Mouse (Mus musculus): Measurements from ENCODE around the gene Rap1gap. TPM values are rescaled to one million over a fixed set of nuclear protein-coding genes. Genes with fewer than 3 reads are reported as not detected.

The Rap1gap gene
- polyA plus RNA-seq, 1 experiment from 2014 or later = 4.4 TPM

DNA sequence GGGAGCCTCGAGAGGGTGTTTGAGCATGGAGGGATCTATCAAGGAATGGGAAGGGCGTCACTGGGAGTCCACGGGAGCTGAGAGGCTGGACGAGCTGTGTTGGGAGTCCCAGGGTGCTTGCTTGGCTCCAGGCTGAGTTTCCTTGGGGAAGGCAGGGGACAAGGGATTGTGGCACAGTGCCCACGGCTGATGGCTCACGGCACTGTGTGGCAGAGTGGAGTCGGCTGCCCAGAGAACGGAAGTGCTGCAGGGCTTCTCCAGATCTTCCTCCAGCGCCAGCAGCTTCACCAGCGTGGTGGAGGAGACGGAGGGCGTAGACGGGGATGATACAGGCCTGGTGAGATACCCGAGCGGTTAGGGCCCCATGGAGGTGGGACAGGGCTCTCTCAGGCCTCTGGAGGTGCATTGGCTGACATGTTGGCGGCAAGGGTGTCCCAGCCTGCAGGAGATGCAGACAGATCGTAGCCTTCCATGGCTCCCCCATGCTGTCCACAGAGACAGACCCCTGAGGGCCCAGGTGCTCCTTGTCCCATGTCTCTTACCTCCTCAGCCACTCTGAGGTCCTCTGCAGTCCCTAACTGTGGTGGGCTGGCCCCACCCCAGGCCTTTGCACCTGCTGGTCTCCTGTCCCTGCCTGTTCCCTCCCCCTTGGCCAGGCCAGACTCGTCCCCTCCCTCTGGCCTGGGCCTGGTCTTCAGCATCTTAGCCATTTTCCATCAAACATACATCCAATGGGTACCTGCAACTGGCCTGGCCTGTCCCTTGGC is 62.4 kb downstream of the Rap1gap start:
- no peak overlapping the region for H3K9ac ChIP-seq (ENCODE audit: low read depth, low read length)
- no peak overlapping the region for H3K4me3 ChIP-seq (ENCODE audit: low read depth, low read length)
- H3K27me3 ChIP-seq (ENCODE audit: control insufficient read depth, insufficient read depth, low read depth, low read length) = peaks cover 41% of the 10 kb centered on the region
- WGBS (ENCODE audit: insufficient replicate concordance) = 77% methylated on average over 18 of the region's 18 CpGs
- no peaks in the 10 kb centered on the region for H3K9me3 ChIP-seq (replicated peaks; ENCODE audit: control insufficient read depth, low read length)
- no peak for ATAC-seq (ENCODE audit: low read depth)
- peaks cover 15% of the 10 kb centered on the region for H3K4me1 ChIP-seq (ENCODE audit: control insufficient read depth, low read depth, low read length)
- H3K4me2 ChIP-seq (ENCODE audit: low read depth, low read length) = no peak overlapping the region
- H3K36me3 ChIP-seq (ENCODE audit: control insufficient read depth, insufficient read depth) = no peaks in the 10 kb centered on the region
- H3K27ac ChIP-seq (ENCODE audit: low read length) = no peak overlapping the region

DNA sequence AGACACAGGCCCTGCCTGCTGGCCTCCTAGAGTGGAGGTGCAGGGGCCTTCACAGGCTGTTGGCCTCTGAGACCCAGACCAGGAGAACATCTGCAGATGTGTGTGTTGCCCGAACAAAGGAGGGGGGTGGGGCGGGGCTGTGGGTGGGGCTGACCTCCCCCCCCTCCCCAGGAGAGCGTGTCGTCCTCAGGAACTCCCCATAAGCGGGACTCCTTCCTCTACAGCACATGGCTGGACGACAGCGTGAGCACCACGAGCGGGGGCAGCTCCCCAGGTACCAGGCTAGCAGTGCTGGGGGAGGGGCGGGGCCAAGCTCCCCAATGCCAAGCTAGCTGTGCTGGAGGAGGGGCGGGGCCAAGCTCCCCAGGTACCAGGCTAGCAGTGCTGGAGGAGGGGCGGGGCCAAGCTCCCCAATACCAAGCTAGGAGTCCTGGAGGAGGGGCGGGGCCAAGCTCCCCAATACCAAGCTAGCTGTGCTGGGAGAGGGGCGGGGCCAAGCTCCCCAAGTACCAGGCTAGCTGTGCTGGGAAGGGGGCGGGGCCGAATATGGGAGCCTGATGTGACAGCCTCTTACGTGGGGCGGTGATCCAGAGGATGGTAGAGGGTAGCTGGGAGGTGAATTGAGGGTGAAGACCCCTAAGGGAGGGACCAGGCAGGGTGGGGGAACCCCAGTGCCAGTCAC is 63.1 kb downstream of the Rap1gap start:
- no peaks in the 10 kb centered on the region for H3K9me3 ChIP-seq (replicated peaks; ENCODE audit: control insufficient read depth, low read length)
- no peak overlapping the region for H3K4me2 ChIP-seq (ENCODE audit: low read depth, low read length)
- no peak overlapping the region for H3K4me3 ChIP-seq (ENCODE audit: low read depth, low read length)
- H3K36me3 ChIP-seq (ENCODE audit: control insufficient read depth, insufficient read depth) = no peaks in the 10 kb centered on the region
- ATAC-seq (ENCODE audit: low read depth) = peak; percentile 39; the same call in 1 of the 2 replicates
- no peak overlapping the region for H3K9ac ChIP-seq (ENCODE audit: low read depth, low read length)
- peaks cover 48% of the 10 kb centered on the region for H3K27me3 ChIP-seq (ENCODE audit: control insufficient read depth, insufficient read depth, low read depth, low read length)
- peaks cover 15% of the 10 kb centered on the region for H3K4me1 ChIP-seq (ENCODE audit: control insufficient read depth, low read depth, low read length)
- WGBS (ENCODE audit: insufficient replicate concordance) = 16% methylated on average over 18 of the region's 18 CpGs
- no peak overlapping the region for H3K27ac ChIP-seq (ENCODE audit: low read length)

- Histone ChIP-seq H3K9ac (ENCODE audit: low read depth, low read length) (no peak overlapping the region), H3K27ac (ENCODE audit: low read length) (no peak overlapping the region), H3K27me3 (ENCODE audit: control insufficient read depth, insufficient read depth, low read depth, low read length) (peaks cover 46% of the 10 kb centered on the region), H3K4me3 (ENCODE audit: low read depth, low read length) (no peak overlapping the region), H3K4me2 (ENCODE audit: low read depth, low read length) (no peak overlapping the region), H3K36me3 (ENCODE audit: control insufficient read depth, insufficient read depth) (no peaks in the 10 kb centered on the region), H3K4me1 (ENCODE audit: control insufficient read depth, low read depth, low read length) (peaks cover 15% of the 10 kb centered on the region), H3K9me3 (replicated peaks; ENCODE audit: control insufficient read depth, low read length) (no peaks in the 10 kb centered on the region)
- no peak for ATAC-seq (ENCODE audit: low read depth)
- WGBS (ENCODE audit: insufficient replicate concordance) = 8% methylated on average over 17 of the region's 17 CpGs
Measured at GRCm38 (mm10) chr4:137728399-137729154, 64.1 kb downstream of the Rap1gap start.

DNA sequence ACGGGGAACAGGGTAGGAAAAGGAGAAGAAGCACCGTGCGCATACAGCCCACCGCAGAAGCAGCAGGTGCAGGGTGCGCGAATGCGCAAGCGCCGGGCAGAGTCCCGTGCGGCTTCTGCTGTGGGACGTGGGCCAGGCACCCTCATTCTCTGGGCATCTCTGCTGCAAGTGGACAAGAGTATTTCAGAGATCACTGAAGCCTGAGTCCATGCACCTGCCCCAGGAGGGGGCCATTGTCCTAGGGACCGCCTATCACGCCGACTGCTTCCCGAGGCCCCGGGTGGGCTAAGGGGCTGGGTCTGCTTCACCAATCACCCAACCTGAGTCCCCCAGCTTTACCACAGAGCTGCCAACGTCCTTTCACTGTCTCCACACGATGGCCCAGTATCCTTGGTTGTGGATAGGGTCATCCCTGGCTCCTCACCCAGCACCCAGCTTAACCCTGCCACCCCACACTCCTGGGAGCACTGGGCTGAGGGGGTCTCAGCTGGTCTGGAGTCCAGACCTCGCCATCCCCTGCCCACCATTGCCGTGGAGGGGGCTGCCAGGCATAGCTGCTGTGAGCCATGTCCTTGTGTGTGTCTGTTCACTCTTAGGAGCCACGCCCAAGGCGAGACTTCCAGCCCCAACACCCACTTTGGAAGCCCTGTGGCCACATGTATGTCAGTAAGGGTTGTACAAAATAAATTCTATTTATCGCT is 64.8 kb downstream of the Rap1gap start:
- H3K9ac ChIP-seq (ENCODE audit: low read depth, low read length) = no peak overlapping the region
- no peak overlapping the region for H3K4me2 ChIP-seq (ENCODE audit: low read depth, low read length)
- H3K9me3 ChIP-seq (replicated peaks; ENCODE audit: control insufficient read depth, low read length) = no peaks in the 10 kb centered on the region
- H3K27ac ChIP-seq (ENCODE audit: low read length) = no peak overlapping the region
- H3K4me3 ChIP-seq (ENCODE audit: low read depth, low read length) = no peak overlapping the region
- peaks cover 15% of the 10 kb centered on the region for H3K4me1 ChIP-seq (ENCODE audit: control insufficient read depth, low read depth, low read length)
- peaks cover 42% of the 10 kb centered on the region for H3K27me3 ChIP-seq (ENCODE audit: control insufficient read depth, insufficient read depth, low read depth, low read length)
- H3K36me3 ChIP-seq (ENCODE audit: control insufficient read depth, insufficient read depth) = no peaks in the 10 kb centered on the region
- no peak for ATAC-seq (ENCODE audit: low read depth)
- WGBS (ENCODE audit: insufficient replicate concordance) = 18% methylated on average over 24 of the region's 24 CpGs

GRCm38 (mm10) chr4:137730134-137730533 is 65.6 kb downstream of the Rap1gap start:
- no peak overlapping the region for H3K4me3 ChIP-seq (ENCODE audit: low read depth, low read length)
- 22% methylated on average over 3 of the region's 3 CpGs for whole genome bisulfite sequencing (ENCODE audit: insufficient replicate concordance)
- peak; percentile 33; the same call in 1 of the 2 replicates for ATAC-seq (ENCODE audit: low read depth)
- H3K27me3 ChIP-seq (ENCODE audit: control insufficient read depth, insufficient read depth, low read depth, low read length) = peaks cover 42% of the 10 kb centered on the region
- H3K9me3 ChIP-seq (replicated peaks; ENCODE audit: control insufficient read depth, low read length) = no peaks in the 10 kb centered on the region
- H3K4me2 ChIP-seq (ENCODE audit: low read depth, low read length) = no peak overlapping the region
- no peak overlapping the region for H3K9ac ChIP-seq (ENCODE audit: low read depth, low read length)
- H3K36me3 ChIP-seq (ENCODE audit: control insufficient read depth, insufficient read depth) = no peaks in the 10 kb centered on the region
- no peak overlapping the region for H3K27ac ChIP-seq (ENCODE audit: low read length)
- peaks cover 10% of the 10 kb centered on the region for H3K4me1 ChIP-seq (ENCODE audit: control insufficient read depth, low read depth, low read length)

DNA sequence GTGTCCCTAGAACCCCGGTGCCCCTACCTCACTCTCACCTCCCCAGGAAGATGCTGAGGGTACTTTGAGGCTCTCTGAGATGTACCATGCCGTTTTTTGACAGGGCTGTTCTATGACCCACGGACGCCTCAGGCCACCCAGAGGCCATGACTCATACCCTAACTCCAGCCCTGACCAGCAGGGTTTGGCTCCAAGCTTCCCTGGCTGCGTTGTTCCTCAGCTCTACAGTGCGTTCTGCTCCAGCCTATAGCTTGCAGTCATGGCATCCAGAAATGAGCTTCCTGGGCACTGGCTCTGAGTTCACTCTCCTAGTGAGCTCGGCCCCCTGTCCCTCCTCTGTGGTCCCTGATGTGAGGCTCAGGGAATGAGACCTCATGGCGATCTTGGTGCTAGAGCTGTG is 66.2 kb downstream of the Rap1gap start:
- Histone ChIP-seq H3K27me3 (ENCODE audit: control insufficient read depth, insufficient read depth, low read depth, low read length) (peaks cover 42% of the 10 kb centered on the region), H3K9me3 (replicated peaks; ENCODE audit: control insufficient read depth, low read length) (no peaks in the 10 kb centered on the region), H3K36me3 (ENCODE audit: control insufficient read depth, insufficient read depth) (no peaks in the 10 kb centered on the region), H3K4me2 (ENCODE audit: low read depth, low read length) (no peak overlapping the region), H3K4me3 (ENCODE audit: low read depth, low read length) (no peak overlapping the region), H3K9ac (ENCODE audit: low read depth, low read length) (no peak overlapping the region), H3K4me1 (ENCODE audit: control insufficient read depth, low read depth, low read length) (peaks cover 10% of the 10 kb centered on the region), H3K27ac (ENCODE audit: low read length) (no peak overlapping the region)
- 59% methylated on average over 8 of the region's 8 CpGs for WGBS (ENCODE audit: insufficient replicate concordance)
- no peak for ATAC-seq (ENCODE audit: low read depth)

DNA sequence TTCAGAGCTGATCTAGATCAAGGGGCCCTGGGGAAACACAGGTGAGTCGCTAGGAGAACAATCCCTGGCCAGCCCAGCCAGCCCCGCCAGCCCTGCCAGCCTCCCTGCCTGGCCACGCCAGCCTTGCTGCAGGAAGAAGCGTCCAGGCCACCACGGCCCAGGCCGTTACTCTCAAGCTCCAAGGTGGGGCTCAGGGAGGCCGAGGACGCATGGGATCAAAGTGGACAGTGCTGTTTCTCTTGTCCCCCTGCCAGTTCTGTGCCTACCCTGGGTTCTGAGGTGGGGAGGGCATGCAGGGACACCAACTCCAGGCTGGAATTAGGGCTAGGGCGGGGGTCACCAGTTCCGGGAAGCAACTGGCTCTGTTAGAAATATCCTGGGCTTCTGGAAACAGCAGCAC is 67.4 kb downstream of the Rap1gap start:
- no peak for ATAC-seq (ENCODE audit: low read depth)
- H3K4me2 ChIP-seq (ENCODE audit: low read depth, low read length) = no peak overlapping the region
- H3K4me3 ChIP-seq (ENCODE audit: low read depth, low read length) = no peak overlapping the region
- peaks cover 10% of the 10 kb centered on the region for H3K4me1 ChIP-seq (ENCODE audit: control insufficient read depth, low read depth, low read length)
- 52% methylated on average over 10 of the region's 10 CpGs for WGBS (ENCODE audit: insufficient replicate concordance)
- no peaks in the 10 kb centered on the region for H3K36me3 ChIP-seq (ENCODE audit: control insufficient read depth, insufficient read depth)
- H3K9ac ChIP-seq (ENCODE audit: low read depth, low read length) = no peak overlapping the region
- no peak overlapping the region for H3K27ac ChIP-seq (ENCODE audit: low read length)
- H3K9me3 ChIP-seq (replicated peaks; ENCODE audit: control insufficient read depth, low read length) = no peaks in the 10 kb centered on the region
- H3K27me3 ChIP-seq (ENCODE audit: control insufficient read depth, insufficient read depth, low read depth, low read length) = peaks cover 42% of the 10 kb centered on the region

- Histone ChIP-seq H3K4me3 (ENCODE audit: low read depth, low read length) (no peak overlapping the region), H3K27ac (ENCODE audit: low read length) (no peak overlapping the region), H3K4me2 (ENCODE audit: low read depth, low read length) (no peak overlapping the region), H3K27me3 (ENCODE audit: control insufficient read depth, insufficient read depth, low read depth, low read length) (peaks cover 40% of the 10 kb centered on the region), H3K36me3 (ENCODE audit: control insufficient read depth, insufficient read depth) (no peaks in the 10 kb centered on the region), H3K4me1 (ENCODE audit: control insufficient read depth, low read depth, low read length) (peaks cover 10% of the 10 kb centered on the region), H3K9ac (ENCODE audit: low read depth, low read length) (no peak overlapping the region), H3K9me3 (replicated peaks; ENCODE audit: control insufficient read depth, low read length) (no peaks in the 10 kb centered on the region)
- no peak for ATAC-seq (ENCODE audit: low read depth)
- 51% methylated on average over 3 of the region's 3 CpGs for WGBS (ENCODE audit: insufficient replicate concordance)
Measured at GRCm38 (mm10) chr4:137732361-137732760, 67.8 kb downstream of the Rap1gap start.
